Mouse (Mus musculus) heart, postnatal 0 days (tissue): Measurements from ENCODE around the gene Gna13.

Source experiments
- CTCF ChIP-seq: IDR thresholded peaks from 2 replicates; pipeline ENCODE4 v1.5.1; 2016; ENCODE audit warnings: antibody characterized with exemption, control low read depth, low read depth
- EP300 ChIP-seq: IDR thresholded peaks from 2 replicates; pipeline ENCODE4 v1.6.1; 2016; ENCODE audit warnings: antibody characterized with exemption, low read depth

DNA sequence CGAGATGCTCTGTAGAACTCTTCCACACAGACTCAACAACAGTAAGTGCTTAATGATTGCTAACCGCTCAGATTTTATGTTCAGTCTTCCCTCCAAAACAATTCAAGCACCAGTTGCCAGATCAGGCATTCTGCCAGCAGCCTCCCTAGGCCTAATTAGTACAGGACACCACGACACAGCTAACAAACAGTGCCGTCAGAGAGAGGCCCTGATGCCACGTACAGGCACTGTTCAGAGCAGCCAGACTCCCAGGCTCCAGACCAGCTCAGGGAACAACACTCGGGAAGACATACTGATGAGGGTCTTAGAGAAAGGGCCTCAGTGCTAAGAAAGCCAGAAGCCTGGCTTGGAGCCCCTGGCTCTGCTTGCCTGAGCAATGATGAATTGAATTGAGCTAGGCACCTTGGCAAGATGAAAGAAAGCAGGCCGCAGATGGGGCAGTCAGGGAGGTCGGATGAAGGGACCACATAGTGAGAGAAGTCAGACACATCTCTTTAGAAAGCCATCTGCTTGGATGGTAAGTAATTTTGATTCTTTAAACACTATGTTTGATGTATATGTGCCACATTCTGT lies 42.2 kb upstream of the Gna13 start:
- TF ChIP-seq EP300 (no peak), CTCF (no peak)
